Mouse (Mus musculus): ENCODE measurements around the gene Scpep1. TPM values are rescaled to one million over a fixed set of nuclear protein-coding genes. Genes with fewer than 3 reads are reported as not detected.

Scpep1 gene
- total and polyA plus RNA-seq, 3 experiments, result 2.1 to 25.2 (median 8.1) TPM

DNA sequence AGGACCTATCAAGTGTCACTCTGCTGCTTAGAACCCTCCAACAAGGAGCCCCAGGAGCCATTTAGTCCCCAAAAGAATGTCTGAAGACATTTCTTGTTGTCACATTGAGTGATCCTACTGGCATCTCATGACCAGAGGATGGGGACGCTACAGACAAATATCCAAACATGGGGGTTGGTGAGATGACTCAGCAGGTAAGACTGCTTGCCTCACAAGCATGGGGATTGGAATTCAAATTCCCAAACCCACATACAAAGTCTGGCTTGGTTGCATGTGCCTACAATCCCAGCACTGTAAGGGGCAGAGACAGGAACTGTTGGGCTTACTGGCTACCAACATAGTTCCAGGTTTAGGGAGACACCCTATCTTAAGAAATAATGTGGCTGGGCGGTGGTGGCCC is 17.4 kb downstream of the Scpep1 start:
- no peak for ATAC-seq (ENCODE audit: extremely low read depth, insufficient number of reproducible peaks, low FRiP score, poor library complexity, severe bottlenecking)

DNA sequence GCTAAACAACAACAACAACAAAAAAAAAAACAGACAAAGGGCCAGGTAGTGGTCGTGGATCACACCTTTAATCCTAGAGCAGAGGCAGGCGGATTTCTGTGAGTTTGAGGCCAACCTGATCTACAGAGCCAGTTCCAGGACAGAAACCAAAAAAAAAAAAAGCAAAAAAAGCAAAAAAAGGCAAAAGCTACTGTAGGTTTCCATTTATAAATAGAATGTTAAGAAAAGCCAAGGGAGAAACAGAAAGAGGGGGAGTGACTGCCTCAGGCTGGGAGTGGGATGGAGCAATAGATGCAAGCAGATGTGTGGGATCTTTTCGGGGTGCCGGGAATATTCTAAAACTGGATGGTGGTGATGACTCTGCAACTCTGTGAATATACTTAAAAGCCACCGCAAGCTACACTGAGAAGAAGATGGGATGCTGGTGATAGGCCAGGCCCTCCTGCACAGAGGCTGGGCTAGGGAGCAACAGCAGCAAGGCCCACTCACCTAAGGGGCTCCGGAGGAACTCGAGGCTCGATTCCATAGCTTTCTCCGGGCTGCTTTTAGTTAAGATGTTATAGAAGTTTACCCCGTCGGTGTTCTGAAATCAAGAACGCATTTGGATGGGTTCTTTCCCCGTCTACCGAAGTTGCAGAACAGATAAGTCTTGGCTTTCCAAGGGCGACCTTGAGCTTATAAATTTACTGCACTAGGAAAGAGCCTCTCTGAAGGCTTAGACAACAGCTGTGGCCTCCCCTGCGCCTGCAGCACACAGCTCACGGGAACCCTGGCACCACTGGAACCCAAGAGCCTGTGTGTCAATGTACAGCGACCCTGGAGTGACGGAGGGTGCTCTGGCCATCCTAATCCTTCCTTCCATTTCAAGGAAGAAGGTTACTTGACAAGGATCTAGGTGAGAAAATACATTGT is 20.9 kb downstream of the Scpep1 start:
- no peak for ATAC-seq (ENCODE audit: extremely low read depth, insufficient number of reproducible peaks, low FRiP score, poor library complexity, severe bottlenecking)
- Histone ChIP-seq H3K4me1 (ENCODE audit: insufficient read depth, low read depth, low read length) (no peaks in the 10 kb centered on the region), H3K27me3 (ENCODE audit: insufficient read depth, low read length) (no peaks in the 10 kb centered on the region), H3K4me3 (ENCODE audit: low read depth, low read length) (no peak overlapping the region), H3K9me3 (replicated peaks) (no peaks in the 10 kb centered on the region), H3K36me3 (replicated peaks) (peaks cover 2% of the 10 kb centered on the region)
- TF ChIP-seq GATA1 (IDR thresholded peaks at IDR 0.05; ENCODE audit: borderline replicate concordance, low read length), result no peak
- no peak for TF ChIP-seq CTCF (IDR thresholded peaks at IDR 0.05; ENCODE audit: low read depth, low read length)
- no peak for TF ChIP-seq TAL1 (conservative IDR thresholded peaks at IDR 0.05; ENCODE audit: low read depth, low read length)
- TF ChIP-seq POLR2AphosphoS5 (IDR thresholded peaks at IDR 0.05; ENCODE audit: insufficient replicate concordance, low read depth, low read length), result no peak
- TF ChIP-seq GATA2 (IDR thresholded peaks at IDR 0.05; ENCODE audit: borderline replicate concordance, low read depth, low read length), result no peak
- DNase-seq (ENCODE audit: low spot score), result no peak

More for the DNA sequence above, 17.4 kb downstream of the Scpep1 start:
- no peak overlapping the region for H3K4me3 ChIP-seq (ENCODE audit: low read depth, low read length)
- DNase-seq (ENCODE audit: low spot score), result no peak
- no peaks in the 10 kb centered on the region for H3K4me1 ChIP-seq (ENCODE audit: insufficient read depth, low read depth, low read length)
- H3K9me3 ChIP-seq (replicated peaks), result no peaks in the 10 kb centered on the region
- no peaks in the 10 kb centered on the region for H3K27me3 ChIP-seq (ENCODE audit: insufficient read depth, low read length)
- TF ChIP-seq GATA2 (IDR thresholded peaks at IDR 0.05; ENCODE audit: borderline replicate concordance, low read depth, low read length), result no peak
- no peak for TF ChIP-seq GATA1 (IDR thresholded peaks at IDR 0.05; ENCODE audit: borderline replicate concordance, low read length)
- TF ChIP-seq TAL1 (conservative IDR thresholded peaks at IDR 0.05; ENCODE audit: low read depth, low read length), result no peak
- TF ChIP-seq CTCF (IDR thresholded peaks at IDR 0.05; ENCODE audit: low read depth, low read length), result no peak
- TF ChIP-seq POLR2AphosphoS5 (IDR thresholded peaks at IDR 0.05; ENCODE audit: insufficient replicate concordance, low read depth, low read length), result no peak
- no peaks in the 10 kb centered on the region for H3K36me3 ChIP-seq (replicated peaks)

DNA sequence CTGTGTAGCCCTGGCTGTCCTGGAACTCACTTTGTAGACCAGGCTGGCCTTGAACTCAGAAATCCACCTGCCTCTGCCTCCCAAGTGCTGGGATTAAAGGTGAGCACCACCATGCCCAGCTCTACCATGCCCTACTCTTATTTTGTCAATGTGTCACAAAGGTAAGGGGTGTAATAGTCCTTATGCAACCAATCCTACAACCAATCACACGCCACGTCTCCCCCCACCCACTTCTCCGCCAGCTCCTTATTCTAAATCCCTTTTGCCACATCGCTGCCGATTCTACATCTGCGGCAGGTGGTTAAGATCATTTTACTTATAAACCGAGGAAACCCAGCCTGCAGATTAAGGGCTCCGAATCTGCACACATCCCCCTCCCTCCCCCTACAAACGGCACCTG is 22.2 kb downstream of the Scpep1 start:
- ATAC-seq (ENCODE audit: extremely low read depth, insufficient number of reproducible peaks, low FRiP score, poor library complexity, severe bottlenecking) (no peak), DNase-seq (ENCODE audit: low spot score) (no peak)
- Histone ChIP-seq H3K4me3 (ENCODE audit: low read depth, low read length) (no peak overlapping the region), H3K4me1 (ENCODE audit: insufficient read depth, low read depth, low read length) (no peaks in the 10 kb centered on the region), H3K36me3 (replicated peaks) (peaks cover 2% of the 10 kb centered on the region), H3K9me3 (replicated peaks) (no peaks in the 10 kb centered on the region), H3K27me3 (ENCODE audit: insufficient read depth, low read length) (no peaks in the 10 kb centered on the region)
- TF ChIP-seq GATA1 (IDR thresholded peaks at IDR 0.05; ENCODE audit: borderline replicate concordance, low read length) (no peak), CTCF (IDR thresholded peaks at IDR 0.05; ENCODE audit: low read depth, low read length) (no peak), POLR2AphosphoS5 (IDR thresholded peaks at IDR 0.05; ENCODE audit: insufficient replicate concordance, low read depth, low read length) (no peak), TAL1 (conservative IDR thresholded peaks at IDR 0.05; ENCODE audit: low read depth, low read length) (no peak), GATA2 (IDR thresholded peaks at IDR 0.05; ENCODE audit: borderline replicate concordance, low read depth, low read length) (no peak)

DNA sequence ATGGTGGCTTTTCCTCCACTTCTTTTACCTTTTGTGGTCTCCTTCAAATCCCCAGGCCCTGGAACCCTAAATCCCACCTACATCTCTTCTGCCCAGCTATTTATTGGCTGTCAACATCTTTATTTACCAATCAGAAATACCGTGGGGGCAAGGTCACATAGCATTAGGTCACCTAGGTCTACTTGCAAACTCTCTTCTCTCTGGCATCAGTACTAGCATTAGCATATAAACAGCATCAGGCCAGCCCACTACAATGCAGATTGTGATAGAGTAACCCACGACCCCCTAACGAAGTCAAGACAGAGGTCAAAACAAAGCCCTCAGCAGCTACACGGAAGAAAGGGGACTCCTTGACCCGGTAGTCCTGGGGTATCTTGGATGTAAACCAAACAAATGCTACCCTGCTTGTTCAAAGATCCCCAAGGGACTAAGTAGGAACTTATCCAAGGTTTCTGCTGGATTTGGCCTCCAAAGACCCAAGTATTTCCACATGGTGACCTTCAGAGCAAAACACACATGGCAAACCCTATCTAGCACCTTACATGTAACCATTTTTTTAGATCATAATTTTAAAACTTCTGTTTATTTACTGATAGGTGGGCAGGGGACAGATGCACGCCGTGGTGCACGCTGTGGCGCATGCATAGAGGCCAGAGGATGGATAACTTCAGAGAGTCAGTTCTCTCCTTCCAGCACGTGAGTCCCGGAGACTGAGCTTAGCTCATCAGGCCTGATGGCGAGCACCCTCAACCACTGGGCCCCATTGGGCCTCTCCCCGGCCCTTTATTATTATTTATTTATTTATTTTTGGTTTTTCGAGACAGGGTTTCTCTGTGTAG is 23.4 kb downstream of the Scpep1 start:
- ATAC-seq (ENCODE audit: extremely low read depth, insufficient number of reproducible peaks, low FRiP score, poor library complexity, severe bottlenecking) (no peak), DNase-seq (ENCODE audit: low spot score) (no peak)
- TF ChIP-seq CTCF (IDR thresholded peaks at IDR 0.05; ENCODE audit: low read depth, low read length) (no peak), GATA1 (IDR thresholded peaks at IDR 0.05; ENCODE audit: borderline replicate concordance, low read length) (no peak)
- no peaks in the 10 kb centered on the region for H3K9me3 ChIP-seq (replicated peaks)
- no peaks in the 10 kb centered on the region for H3K27me3 ChIP-seq (ENCODE audit: insufficient read depth, low read length)
- H3K4me1 ChIP-seq (ENCODE audit: insufficient read depth, low read depth, low read length), result no peaks in the 10 kb centered on the region
- H3K4me3 ChIP-seq (ENCODE audit: low read depth, low read length), result no peak overlapping the region
- peaks cover 2% of the 10 kb centered on the region for H3K36me3 ChIP-seq (replicated peaks)

DNA sequence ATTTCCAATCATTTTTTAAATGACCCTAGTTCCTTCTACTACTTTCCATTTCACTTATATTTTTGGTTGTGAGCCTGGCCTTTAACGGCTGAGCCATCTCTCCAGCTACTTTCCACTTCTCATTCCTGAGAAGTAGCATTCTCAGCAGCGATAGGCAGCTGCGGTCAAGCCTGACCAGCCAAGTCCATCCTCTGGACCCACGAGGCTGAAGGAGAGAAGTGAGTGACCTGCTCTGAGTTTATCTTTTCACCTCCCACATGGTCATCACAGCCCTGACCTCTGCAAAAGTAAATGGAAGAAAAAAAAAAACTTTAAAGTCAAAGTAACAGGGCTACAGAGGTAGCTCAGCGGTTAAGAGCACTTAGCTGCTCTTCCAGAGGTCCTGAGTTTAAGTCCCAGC is 28.7 kb downstream of the Scpep1 start:
- TF ChIP-seq POLR2AphosphoS5 (IDR thresholded peaks at IDR 0.05; ENCODE audit: insufficient replicate concordance, low read depth, low read length) (no peak), GATA1 (IDR thresholded peaks at IDR 0.05; ENCODE audit: borderline replicate concordance, low read length) (no peak), CTCF (IDR thresholded peaks at IDR 0.05; ENCODE audit: low read depth, low read length) (no peak), TAL1 (conservative IDR thresholded peaks at IDR 0.05; ENCODE audit: low read depth, low read length) (no peak), GATA2 (IDR thresholded peaks at IDR 0.05; ENCODE audit: borderline replicate concordance, low read depth, low read length) (no peak)
- DNase-seq (ENCODE audit: low spot score) (no peak), ATAC-seq (ENCODE audit: extremely low read depth, insufficient number of reproducible peaks, low FRiP score, poor library complexity, severe bottlenecking) (no peak)
- Histone ChIP-seq H3K27me3 (ENCODE audit: insufficient read depth, low read length) (no peaks in the 10 kb centered on the region), H3K9me3 (replicated peaks) (no peaks in the 10 kb centered on the region), H3K4me3 (ENCODE audit: low read depth, low read length) (no peak overlapping the region), H3K36me3 (replicated peaks) (peaks cover 2% of the 10 kb centered on the region), H3K4me1 (ENCODE audit: insufficient read depth, low read depth, low read length) (no peaks in the 10 kb centered on the region)

DNA sequence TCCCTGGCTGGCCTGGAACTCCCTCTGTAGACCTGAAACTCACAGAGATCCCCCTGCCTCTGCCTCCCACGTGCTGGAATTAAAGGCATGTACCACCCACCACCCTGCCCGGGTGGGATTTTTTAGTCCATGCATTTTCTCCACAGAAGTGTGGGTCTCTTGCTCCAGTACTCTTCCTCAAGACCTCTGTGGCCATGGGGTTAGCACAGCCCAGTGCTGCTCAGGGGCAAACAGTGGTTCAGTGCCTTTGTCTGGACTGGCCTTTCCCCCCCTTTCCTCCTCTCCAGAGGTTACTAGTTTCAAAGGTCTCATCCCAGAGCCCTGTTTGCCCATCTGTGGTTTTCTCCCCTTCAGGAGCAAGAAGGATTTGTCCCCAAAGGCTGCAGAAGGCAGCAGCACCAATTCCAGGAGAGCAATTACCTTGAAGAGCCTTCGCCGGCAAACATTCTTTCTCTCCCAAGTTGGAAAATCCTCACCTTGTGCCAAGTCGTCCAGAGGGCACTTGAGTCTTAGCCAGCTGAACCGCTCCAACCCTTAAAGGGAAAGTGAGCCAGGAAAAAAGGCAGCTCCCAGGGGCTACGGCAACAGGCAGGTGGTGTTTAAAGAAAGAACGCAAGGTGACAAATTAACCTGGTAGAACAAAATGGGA is 45.8 kb downstream of the Scpep1 start:
- DNase-seq (ENCODE audit: low spot score) (no peak), ATAC-seq (ENCODE audit: extremely low read depth, insufficient number of reproducible peaks, low FRiP score, poor library complexity, severe bottlenecking) (no peak)
- TF ChIP-seq GATA2 (IDR thresholded peaks at IDR 0.05; ENCODE audit: borderline replicate concordance, low read depth, low read length) (no peak), TAL1 (conservative IDR thresholded peaks at IDR 0.05; ENCODE audit: low read depth, low read length) (no peak), CTCF (IDR thresholded peaks at IDR 0.05; ENCODE audit: low read depth, low read length) (no peak), GATA1 (IDR thresholded peaks at IDR 0.05; ENCODE audit: borderline replicate concordance, low read length) (no peak), POLR2AphosphoS5 (IDR thresholded peaks at IDR 0.05; ENCODE audit: insufficient replicate concordance, low read depth, low read length) (no peak)
- Histone ChIP-seq H3K4me1 (ENCODE audit: insufficient read depth, low read depth, low read length) (no peaks in the 10 kb centered on the region), H3K9me3 (replicated peaks) (no peaks in the 10 kb centered on the region), H3K27me3 (ENCODE audit: insufficient read depth, low read length) (peaks cover 12% of the 10 kb centered on the region), H3K36me3 (replicated peaks) (no peaks in the 10 kb centered on the region), H3K4me3 (ENCODE audit: low read depth, low read length) (no peak overlapping the region)

Data from G1E (cell line).